Mouse (Mus musculus): ENCODE results near the gene Apc2. TPM values are rescaled to one million over a fixed set of nuclear protein-coding genes. Genes with fewer than 3 reads are reported as not detected.
"Not testable (repeated sequence)": the region's sequence is repeated elsewhere in the genome, so short reads cannot be mapped to it uniquely, and the experiment has no call there.

The Apc2 gene
- 1 to 10 TPM; 2.1 to 3.7 TPM for total RNA-seq (2021)

DNA sequence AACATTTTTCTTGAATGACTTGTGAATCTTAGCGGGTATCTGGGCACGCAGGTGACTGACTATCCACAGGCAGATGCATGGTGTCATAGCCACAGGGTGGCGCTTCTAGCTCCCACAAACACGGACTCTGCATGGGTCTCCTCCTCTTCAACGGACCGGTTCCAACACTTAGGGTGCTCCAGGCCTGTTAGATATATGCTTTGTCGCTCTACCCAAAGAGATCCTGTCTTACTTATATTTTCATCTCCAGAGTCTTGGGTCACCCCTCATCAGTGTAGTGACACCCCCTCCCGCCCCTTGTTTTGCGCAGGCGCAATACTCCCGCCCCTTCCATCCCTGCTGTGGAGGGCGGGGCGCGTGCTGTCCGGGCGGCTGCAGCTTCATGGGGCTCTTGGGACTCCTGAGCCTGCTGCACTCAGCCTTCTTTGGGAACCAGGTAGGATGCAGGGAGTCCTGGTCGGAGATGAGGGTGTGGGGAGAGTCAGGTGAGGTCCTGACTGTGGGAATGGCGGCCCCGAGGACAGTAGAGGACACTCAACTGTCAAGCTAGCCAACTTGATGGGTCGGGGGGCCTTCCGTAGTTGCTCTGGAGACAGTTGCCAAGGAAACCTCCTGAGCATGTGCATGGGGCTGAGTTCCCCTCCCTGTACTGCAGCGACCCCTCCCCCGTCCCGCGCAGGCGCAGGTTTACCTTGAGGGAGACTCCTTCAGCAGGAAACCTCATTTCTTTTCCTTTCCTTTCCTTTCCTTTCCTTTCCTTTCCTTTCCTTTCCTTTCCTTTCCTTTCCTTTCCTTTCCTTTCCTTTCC lies at the start of gene Apc2:
Apc2 (plus strand) TSS at position 360 of the 808 bp plus-strand sequence.
- intact Hi-C loops (cut with DNase I), result loop anchor here (1.0 to 2.0 kb wide), 3 partner anchors 25 to 78 kb away; partner anchors contain the start of genes 2310011J03Rik and Adamtsl5
- DNase-seq, result peak; percentile 71 to 81

DNA sequence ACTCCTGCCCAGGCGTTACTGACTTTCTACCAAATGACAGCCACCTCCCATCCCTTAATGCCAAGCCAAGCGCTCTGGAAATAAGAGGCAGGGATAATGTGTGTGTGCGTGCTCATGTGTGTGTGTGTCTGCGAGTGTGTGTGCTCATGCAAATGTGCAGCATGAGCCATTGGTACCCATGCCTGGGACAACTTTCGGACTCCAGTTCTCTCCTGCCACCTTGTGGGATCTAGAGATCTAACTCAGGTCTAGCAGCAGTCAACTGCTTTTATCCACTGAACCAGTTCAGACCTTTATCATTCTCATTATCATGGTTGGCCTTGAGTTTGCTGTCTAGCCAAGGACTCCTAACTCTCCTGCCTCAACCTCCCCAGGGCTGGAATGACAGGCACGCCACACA lies 47.9 kb upstream of the Apc2 start:
- intact Hi-C loops (cut with DNase I), result no loop called here
- DNase-seq, result no peak

DNA sequence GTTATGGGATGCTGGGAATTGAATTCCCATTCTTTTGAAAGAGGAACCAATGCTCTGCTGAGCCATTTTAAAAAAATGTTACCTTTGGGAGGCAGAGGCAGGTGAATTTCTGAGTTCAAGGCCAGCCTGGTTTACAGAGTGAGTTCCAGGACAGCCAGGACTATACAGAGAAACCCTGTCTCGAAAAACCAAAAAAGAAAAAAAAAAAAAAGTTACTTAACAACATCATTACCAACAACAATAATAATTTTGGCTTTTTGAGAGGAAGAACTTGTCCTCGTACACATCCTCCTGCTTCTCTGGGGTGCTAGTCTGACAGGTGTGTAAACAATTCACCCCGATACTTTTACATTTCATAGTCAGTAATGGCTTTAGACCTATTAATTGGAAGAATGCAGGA lies 47.3 kb upstream of the Apc2 start:
- DNase-seq; intact Hi-C loops (cut with DNase I): not testable (repeated sequence)

DNA sequence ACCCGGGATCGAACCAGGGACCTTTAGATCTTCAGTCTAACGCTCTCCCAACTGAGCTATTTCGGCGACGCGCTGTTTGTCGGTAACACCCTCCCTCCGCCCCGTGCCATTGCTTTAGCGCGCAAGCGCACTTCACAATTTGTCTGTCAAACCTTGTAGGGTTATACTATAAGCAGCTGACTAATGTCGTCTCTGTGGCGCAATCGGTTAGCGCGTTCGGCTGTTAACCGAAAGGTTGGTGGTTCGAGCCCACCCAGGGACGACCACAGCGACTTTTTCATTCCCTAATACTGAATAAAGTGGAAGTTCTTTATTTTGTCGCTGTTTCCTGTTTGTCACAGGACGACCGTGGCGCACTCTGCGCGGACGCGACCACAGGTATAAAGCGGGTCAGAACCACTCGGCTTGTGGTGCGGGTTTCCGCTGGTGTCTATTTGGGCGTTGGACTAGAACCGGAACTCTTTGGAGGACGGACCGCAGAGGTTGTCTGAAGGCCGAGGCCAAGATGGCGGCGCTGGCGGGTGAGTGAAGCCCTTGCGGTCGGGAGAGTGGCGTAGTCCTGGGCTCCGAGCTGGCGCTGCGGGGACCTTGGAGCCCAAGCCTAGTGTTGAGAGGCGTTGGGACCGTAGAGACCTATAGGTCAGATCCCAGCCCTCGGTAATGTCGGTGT lies 46.7 kb upstream of the Apc2 start, which contains the start of gene Ndufs7:
Ndufs7 (plus strand) TSS at position 151 of the 670 bp plus-strand sequence.
- intact Hi-C loops (cut with DNase I), result no loop called here
- DNase-seq, result peak; percentile 94 to 99

DNA sequence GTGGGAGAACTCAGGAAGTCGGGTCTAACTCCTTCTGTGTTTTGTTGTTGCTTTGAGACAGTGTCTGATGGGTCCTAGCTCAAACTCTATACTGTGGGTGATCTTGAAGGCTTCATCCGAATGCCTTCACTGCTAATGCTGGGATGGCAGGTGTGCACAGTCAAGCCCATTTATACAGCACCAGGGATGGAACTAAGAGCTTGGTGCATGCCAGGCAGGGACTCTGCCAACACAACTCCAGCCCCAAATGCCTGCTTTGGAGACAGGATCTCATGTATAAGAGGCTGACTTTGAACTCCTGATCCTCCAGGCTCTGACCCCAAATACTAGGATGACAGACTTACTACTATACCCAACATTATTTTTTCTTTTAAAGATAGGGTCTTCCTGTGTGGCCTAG lies 45.7 kb upstream of the Apc2 start:
- intact Hi-C loops (cut with DNase I), result no loop called here
- no peak for DNase-seq

DNA sequence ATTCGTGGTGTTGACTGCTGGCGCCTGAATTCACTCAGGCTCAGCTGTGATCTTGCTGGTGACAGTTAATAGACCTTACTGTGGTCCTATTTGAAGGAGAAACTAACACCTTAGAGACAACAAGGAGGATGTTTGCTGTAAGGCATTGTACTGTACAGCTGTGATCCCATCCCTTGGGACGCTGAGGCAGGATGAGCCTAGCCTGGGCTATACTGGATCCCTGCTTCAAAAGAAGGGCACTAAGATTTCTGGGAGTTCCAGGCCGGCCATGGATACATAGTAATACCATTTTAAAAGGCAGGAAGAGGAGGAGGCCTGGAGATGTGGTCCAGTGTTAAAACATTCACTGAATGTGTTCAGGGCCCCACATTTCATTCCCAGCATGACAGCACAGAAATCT lies 45.2 kb upstream of the Apc2 start:
- DNase-seq, result no peak
- intact Hi-C loops (cut with DNase I), result no loop called here

DNA sequence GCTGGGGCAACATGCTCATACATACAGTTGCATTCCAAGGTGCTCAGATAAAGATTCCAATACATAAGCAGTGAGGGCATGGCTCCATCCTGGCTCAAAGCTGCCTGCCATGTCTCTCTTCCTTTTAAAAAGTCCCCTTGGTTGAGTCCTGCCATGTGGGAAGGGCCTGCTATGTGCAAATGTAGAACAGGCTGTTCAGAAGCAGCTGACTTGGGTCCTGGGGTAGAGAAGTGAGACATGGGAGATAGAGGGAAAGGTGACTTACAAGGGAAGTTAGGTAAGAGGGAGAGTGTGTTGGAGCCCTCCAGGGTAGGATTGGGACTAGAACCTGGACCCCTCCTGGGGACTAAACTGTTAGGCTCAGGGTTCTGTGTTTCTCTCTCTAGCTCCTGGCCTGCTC lies 43.8 kb upstream of the Apc2 start:
- intact Hi-C loops (cut with DNase I), result no loop called here
- no peak for DNase-seq

DNA sequence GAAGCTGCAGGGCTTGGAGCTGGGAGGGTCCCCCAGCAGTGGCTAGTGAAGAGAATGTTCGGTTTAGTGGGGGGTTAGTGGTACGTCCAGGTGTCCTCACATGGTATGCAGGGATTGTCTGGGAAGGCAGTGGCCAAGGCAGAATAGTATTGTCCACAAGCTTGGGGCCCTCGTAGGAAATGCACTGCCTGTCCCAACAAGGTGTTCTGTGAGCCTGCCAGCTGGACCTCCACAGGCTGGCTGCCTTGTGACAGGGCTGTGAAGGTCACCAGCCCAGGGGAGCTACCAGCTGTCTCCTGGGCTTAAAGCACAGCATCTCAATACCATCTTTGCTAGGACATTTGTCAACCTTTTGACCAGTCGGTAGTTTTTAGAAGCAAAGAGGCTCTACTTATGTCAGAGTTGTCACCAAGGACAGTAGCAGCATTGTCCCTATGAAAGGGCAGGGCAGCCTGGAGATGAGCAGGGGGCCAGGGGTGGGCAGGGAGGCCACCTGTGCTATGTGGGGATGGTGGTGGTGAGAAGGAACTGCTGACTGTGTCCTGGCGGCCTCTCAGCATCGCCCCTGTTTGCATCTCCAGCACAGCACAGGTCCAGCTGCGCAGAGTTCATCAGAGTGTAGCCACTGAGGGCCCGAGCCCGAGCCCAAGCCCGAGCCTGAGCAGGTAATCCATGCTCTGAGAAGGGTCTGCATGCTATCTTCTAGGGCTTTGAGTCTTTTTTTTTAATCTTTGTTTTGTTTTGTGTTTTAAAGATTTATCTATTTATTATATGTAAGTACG lies 43.1 kb upstream of the Apc2 start:
- intact Hi-C loops (cut with DNase I), result no loop called here
- DNase-seq, result no peak

DNA sequence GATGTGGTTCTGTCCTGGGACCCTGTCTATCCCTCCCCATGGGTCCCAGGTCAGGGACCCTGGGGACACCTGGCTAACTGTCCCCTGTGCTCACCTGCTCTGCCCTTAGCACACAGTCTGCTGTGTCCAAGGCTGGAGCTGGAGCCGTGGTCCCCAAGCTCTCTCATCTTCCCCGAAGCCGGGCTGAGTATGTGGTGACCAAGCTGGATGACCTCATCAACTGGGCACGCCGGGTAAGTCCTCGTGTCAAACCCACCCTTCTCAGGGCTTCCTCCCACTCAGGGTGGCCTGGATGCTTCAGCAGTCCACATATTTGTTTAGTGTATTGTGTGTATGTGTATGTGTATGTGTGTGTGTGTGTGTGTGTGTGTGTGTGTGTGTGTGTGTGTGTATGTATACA lies 42.2 kb upstream of the Apc2 start:
- intact Hi-C loops (cut with DNase I), result no loop called here
- DNase-seq, result no peak

DNA sequence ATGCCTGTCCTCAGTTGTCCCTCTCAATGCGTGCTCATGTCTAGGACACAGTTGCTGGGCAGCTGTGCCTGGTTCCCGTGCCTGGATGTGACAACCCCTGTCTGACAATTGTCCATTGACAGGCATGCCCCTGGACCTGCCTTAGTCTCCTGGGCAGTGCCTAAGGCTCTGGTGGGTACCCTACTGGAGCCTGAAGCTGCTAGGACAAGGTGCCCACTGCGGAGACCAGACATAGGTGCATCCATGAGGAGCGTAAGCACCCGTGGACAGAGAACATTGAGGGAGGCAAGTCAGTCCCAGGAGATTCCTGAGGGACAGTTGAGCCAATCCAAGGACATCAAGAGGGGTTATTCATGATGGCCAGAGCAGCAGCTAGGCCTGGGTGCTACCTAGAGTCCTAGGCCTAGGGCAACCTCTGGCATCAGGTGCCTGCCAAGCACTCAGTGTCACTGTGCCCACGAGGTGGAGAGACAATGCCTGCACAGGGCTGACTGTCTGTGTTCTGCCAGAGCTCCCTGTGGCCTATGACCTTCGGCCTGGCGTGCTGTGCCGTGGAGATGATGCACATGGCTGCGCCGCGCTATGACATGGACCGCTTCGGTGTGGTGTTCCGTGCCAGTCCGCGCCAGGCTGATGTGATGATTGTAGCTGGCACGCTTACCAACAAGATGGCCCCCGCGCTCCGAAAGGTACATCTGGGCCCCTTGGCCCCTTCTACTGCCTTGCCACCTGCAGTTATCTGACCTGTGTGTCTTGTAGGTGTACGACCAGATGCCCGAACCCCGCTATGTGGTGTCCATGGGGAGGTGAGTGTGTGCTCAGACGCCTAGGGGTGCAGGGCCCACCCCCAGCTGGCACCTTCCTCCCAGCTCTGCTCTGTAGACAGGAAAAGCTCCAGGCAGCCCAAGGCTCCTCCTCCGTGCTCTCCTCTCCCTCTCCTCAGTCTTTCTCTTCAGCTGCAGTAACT lies 41.2 kb upstream of the Apc2 start:
- DNase-seq, result no peak
- intact Hi-C loops (cut with DNase I), result no loop called here

DNA sequence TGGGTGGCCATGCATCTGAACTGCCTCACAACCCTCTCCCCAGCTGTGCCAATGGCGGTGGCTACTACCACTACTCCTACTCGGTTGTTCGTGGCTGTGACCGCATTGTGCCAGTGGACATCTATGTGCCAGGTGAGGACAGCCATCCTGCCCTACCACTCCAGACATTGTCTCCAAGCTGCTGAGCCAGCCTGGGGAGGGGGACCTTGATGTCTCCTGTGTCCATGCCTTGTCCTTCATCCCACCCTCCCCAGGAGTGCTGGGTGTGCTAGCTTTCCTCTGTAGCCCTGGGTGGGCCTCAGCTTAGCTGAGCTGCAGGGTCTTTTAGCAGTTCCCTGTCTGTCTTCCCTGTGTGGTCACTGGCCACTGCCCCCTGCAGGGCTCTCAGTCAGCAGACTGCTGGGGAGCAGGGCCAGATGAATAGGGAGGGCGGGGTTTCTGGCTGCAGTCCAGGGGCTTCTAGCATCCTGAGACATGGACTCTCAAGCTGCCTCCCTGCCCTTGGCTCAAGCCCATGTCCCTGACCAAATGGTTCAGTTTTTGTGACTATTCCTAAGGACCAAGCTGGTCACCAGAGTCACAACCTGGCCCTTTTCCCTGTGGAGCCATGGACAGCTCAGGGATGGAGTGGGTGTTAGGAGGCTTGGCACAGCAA lies 39.8 kb upstream of the Apc2 start:
- peak in 1 of 2 experiments; percentile 43 for DNase-seq
- intact Hi-C loops (cut with DNase I), result no loop called here

DNA sequence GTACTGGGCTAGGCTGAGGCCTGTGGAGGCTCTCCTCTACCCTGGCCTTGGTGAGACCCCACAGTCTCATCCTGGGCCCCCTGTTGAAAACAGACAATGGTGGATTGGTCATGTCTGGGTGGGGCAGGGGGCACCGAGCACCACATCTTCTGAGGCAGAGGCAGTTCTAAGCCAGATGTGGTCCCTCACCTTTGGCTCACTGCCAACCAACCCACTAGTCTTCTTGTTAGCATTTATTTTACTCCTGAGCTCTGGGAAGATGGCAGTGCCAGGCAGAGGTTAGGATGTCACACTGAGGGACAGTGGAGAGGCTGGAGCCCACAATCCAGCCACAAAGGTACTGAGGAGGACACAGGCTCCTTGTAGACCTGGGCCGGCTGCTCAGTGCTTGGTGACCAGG lies 37.8 kb upstream of the Apc2 start:
- intact Hi-C loops (cut with DNase I), result no loop called here
- no peak for DNase-seq

DNA sequence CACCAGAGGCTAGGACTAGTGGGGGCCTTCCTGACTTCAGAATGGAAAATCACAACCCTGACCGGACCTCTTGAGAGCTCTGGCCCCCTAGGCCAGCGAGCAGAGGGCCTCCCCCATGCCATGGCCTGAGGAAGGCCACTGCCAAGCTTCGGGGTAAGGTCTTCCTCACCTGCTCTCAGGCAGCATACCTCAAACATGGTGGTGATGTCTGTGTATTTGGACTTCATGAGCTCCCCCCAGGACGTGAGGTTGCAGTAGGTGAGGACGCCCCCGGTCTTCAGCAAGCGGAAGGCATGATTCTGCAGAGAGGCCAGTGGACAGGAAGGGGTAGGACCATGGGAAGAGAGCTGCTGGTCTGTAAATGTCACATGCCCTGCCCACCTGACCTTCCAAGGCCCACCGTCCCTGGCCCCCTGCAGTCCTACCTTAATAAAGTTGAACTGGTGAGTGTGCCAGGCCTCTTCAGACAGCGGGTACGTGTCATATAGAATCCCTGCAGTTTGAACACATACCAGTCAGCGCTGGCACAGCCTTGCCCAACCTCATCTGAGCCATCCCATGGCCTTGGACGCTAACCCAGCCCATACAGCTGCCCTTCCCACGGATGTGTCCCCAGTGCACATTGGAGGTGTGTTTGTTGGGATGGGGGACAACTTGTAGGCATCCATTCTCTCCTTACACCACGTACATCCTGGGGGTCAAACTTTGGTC lies 36.9 kb upstream of the Apc2 start:
- intact Hi-C loops (cut with DNase I), result no loop called here

DNA sequence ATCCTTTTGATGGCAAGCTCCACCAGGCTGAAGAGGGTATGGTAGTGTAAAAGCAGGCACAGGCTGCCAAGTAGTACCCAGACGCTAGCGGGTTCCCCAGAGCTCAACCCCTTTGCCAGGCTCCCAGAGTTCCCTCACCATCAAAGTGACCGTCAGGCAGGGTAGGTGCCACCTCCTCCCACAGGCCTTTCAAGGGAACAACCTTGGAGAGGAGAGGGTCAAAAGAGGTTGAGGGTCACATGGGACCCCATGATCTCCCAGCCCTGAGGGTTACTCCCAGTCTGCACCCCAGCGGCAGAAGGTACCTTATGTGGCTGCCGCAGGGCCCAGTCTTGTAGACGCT lies 36.3 kb upstream of the Apc2 start:
- DNase-seq, result no peak
- intact Hi-C loops (cut with DNase I), result no loop called here

More for the DNA sequence above, 36.9 kb upstream of the Apc2 start:
- DNase-seq, result no peak

DNA sequence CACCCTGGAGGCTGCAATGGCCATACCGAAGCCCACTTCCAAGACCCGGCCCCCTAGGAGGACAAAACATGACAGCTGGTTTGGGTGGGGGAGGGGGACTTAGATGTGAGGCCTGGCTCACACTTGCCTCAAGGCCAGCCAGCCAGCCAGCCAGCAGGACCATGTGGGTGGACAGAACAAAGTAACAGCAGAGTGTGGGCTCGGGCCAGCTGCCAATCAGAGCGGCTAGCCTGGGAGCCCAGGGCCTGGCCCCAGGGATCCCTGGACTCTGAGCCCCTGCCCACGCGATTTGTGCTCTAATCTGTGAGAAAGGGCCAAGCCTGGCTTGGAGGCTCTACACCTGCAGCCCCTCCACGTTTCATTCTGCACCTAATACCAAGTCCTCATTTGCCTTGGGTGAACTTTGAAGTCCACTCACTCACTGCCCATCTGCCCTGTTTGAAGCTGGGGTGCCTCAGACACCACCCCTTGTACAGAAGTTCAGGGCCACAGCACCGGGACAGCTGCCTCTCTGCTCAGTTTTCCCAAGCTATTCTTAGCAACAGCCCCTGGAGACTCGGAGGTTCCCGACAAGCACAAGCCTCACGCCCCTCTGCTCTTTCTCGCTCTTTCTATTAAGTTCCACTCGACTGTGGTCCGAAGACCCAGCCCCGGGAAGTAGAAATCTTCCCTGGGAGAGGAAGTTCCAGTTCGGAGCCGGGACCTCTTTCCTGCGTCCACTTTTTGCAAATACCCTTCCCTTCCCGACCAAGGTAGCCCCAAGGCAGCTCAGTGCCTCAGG lies 35.7 kb upstream of the Apc2 start:
- intact Hi-C loops (cut with DNase I), result no loop called here

DNA sequence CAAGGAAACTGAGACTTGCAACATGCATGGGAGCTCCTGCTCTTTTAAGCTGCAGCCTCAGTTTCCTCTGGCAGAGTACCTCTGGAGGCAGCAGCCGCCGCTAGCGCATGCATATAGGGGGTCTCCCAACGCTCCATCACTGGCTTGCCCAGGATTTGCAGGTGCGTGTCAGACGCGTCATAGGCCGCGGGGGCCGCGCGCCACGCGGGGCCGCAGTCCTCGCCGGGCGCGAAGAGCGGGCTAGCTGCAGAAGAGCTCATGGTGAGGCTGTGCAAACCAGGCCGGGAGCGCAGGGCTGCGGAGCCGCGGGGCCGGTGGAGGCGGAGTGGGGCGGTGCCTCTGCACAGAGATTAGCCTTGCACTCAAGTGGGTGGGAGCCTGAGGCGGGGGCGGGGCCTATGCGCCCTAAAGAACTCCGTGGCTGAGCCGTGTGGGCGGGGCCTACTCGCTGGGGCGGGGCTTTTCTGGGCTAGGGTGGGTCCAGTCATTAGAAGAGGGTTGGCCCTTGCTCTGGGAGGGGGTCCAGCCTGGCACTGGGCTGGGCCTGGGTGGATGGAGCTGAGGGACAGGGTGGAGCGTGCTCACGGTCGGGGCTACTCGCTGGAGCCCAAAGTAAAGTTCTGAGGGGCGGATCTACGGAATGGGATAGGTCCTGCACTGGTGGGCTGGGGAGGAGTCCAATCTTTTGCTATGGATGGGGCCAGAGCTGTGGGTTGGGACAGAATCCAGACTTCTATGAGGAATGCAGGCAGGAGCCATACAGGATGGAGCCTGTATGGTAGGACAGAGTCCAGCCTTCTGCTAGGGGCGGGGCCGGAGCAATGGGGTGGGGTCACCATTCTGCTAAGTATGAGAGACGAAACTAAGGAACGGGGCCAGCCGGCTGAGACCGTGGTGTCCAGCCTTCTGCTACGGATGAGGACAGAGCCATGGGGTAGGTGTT lies 34.9 kb upstream of the Apc2 start, which contains the start of the genes Gamt and Dazap1:
Gamt (minus strand) TSS at position 371 of the 943 bp plus-strand sequence.
Dazap1 (plus strand) TSS at position 845 of the 943 bp plus-strand sequence.
- intact Hi-C loops (cut with DNase I), result no loop called here
- peak; percentile 97 to 99 for DNase-seq

More for the DNA sequence above, 35.7 kb upstream of the Apc2 start:
- peak in 1 of 2 experiments; percentile 58 for DNase-seq

DNA sequence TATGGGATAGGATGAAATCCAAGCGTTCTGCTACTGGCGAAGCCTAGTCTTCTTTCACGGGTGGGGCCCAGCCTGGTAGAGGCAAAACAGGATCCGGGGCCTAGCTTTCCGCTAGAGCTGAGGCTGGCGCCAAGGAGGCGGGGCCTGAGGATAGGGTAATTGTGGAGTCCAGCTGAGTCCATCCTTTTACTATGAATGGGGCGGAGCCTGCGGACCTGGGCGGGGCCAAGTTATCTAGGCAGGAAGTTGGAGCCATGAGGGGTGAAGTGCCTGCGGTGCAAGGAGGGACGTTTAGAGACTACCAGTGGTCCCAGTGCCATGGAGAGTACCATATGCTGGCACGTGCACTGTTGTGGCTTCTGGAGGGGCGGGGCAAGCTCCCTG lies 34.2 kb upstream of the Apc2 start:
- intact Hi-C loops (cut with DNase I), result no loop called here
- peak; percentile 96 to 97 for DNase-seq
